Comparison of ENCODE assay signal across 27 mouse cellular contexts in genomic region chr2:165102920-165103319, GRCm38 (mm10). TPM values are rescaled to one million over a fixed set of nuclear protein-coding genes. Genes with fewer than 3 reads are reported as not detected.
DNase-seq lines count a peak whose midpoint lies in the region; ATAC-seq and TF ChIP-seq lines count a peak whose summit lies in the region.
"Had no signal": no experiment of that assay in that cellular context is flagged by ENCODE, and none has a peak within 500 bp of the region (broad histone marks: within the 10 kb centered on the region; RNA-seq: fewer than 3 reads in every experiment).

No protein-coding gene starts in this region.

- no peak for TF ChIP-seq RAD21 in MEL (IDR thresholded peaks at IDR 0.05; ENCODE audit: low read depth, low read length)

- no peak overlapping the region for H3K27ac ChIP-seq in MEL (ENCODE audit: control insufficient read depth, low read depth, low read length)
- H3K27ac ChIP-seq in liver, embryonic 11.5 days (ENCODE audit: low read depth, low read length) = no peak overlapping the region
- H3K27ac ChIP-seq: embryonic facial prominence, embryonic 15.5 days; forebrain, embryonic 10.5 days; hindbrain, embryonic 15.5 days had no signal

- DNase-seq in 416B (ENCODE audit: low read depth) (peak; percentile 54), MEL (ENCODE audit: low read depth, low spot score) (peak; percentile 30), adipocyte (ENCODE audit: low spot score) (no peak)
- DNase-seq in splenic B cell, adult 2 months (ENCODE audit: low read depth, low spot score) = peak; percentile 9
- DNase-seq in gastrocnemius, postnatal 36 days = no peak
- no peak for DNase-seq in liver, embryonic 11.5 days (ENCODE audit: low spot score)
- DNase-seq: adrenal gland, postnatal 25 days; cerebellum, adult 2 months; cerebellum, postnatal 10 days; embryo, embryonic 11 days had no signal

- no peaks in the 10 kb centered on the region for H3K36me3 ChIP-seq in MEL (ENCODE audit: control insufficient read depth in 1 of 2, insufficient read depth in 2 of 2, low read length in 2 of 2)
- no peaks in the 10 kb centered on the region for H3K36me3 ChIP-seq in splenic B cell, adult 2 months (ENCODE audit: control insufficient read depth, insufficient read depth, low read length, poor library complexity, severe bottlenecking)
- no peaks in the 10 kb centered on the region for H3K36me3 ChIP-seq in liver, embryonic 11.5 days (ENCODE audit: control insufficient read depth, insufficient read depth, low read length)
- H3K36me3 ChIP-seq: embryonic facial prominence, embryonic 15.5 days; forebrain, embryonic 10.5 days; heart, embryonic 12.5 days; hindbrain, embryonic 15.5 days had no signal

- no peak for TF ChIP-seq POLR2A in MEL (IDR thresholded peaks at IDR 0.05; ENCODE audit: control insufficient read depth in 1 of 2, insufficient read depth in 1 of 2, low read depth in 1 of 2, low read length in 2 of 2, poor library complexity in 1 of 2)

- H3K4me1 ChIP-seq in MEL (ENCODE audit: control insufficient read depth in 1 of 2, insufficient read depth in 2 of 2, low read length in 2 of 2) = no peaks in the 10 kb centered on the region
- no peaks in the 10 kb centered on the region for H3K4me1 ChIP-seq in liver, embryonic 11.5 days (replicated peaks; ENCODE audit: control insufficient read depth, insufficient read depth, low read length)
- H3K4me1 ChIP-seq: embryonic facial prominence, embryonic 15.5 days had no signal

- no peak overlapping the region for H3K4me2 ChIP-seq in liver, embryonic 11.5 days
- H3K4me2 ChIP-seq: embryonic facial prominence, embryonic 15.5 days; heart, embryonic 12.5 days; hindbrain, embryonic 15.5 days had no signal

- H3K4me3 ChIP-seq in MEL (ENCODE audit: control insufficient read depth in 1 of 2, insufficient read depth in 1 of 2, low read depth in 2 of 2, low read length in 2 of 2) = no peak overlapping the region
- no peak overlapping the region for H3K4me3 ChIP-seq in liver, embryonic 11.5 days (ENCODE audit: low read depth, low read length)
- H3K4me3 ChIP-seq: embryonic facial prominence, embryonic 15.5 days; erythroblast, embryonic 14.5 days; forebrain, embryonic 10.5 days; heart, embryonic 12.5 days; hindbrain, embryonic 15.5 days had no signal

- H3K27me3 ChIP-seq in MEL (ENCODE audit: control insufficient read depth in 1 of 2, insufficient read depth in 2 of 2, low read length in 2 of 2) = no peaks in the 10 kb centered on the region
- H3K27me3 ChIP-seq in splenic B cell, adult 2 months (ENCODE audit: control insufficient read depth, insufficient read depth, low read length, poor library complexity, severe bottlenecking) = no peaks in the 10 kb centered on the region
- H3K27me3 ChIP-seq in liver, embryonic 11.5 days (replicated peaks; ENCODE audit: control insufficient read depth, insufficient read depth, low read length) = peaks cover 43% of the 10 kb centered on the region

- TF ChIP-seq CTCF in MEL (IDR thresholded peaks at IDR 0.05 in 2 of 3, conservative IDR thresholded peaks at IDR 0.05 in 1 of 3; ENCODE audit: control insufficient read depth in 1 of 3, insufficient read depth in 1 of 3, low read depth in 2 of 3, low read length in 3 of 3, poor library complexity in 1 of 3, severe bottlenecking in 1 of 3) = no peak

- no peaks in the 10 kb centered on the region for H3K9me3 ChIP-seq in MEL (replicated peaks; ENCODE audit: insufficient read depth, low read length)
- H3K9me3 ChIP-seq in liver, embryonic 11.5 days (ENCODE audit: control insufficient read depth, low read length) = no peaks in the 10 kb centered on the region
- H3K9me3 ChIP-seq: embryonic facial prominence, embryonic 15.5 days; forebrain, embryonic 10.5 days; heart, embryonic 12.5 days; hindbrain, embryonic 15.5 days had no signal

- no peaks in the 10 kb centered on the region for H3K79me2 ChIP-seq in MEL (ENCODE audit: control insufficient read depth, insufficient read depth, low read length, poor library complexity)

- 69% methylated on average over 3 of the region's 3 CpGs for WGBS in liver, embryonic 11.5 days

- TF ChIP-seq EP300 in MEL (IDR thresholded peaks at IDR 0.05; ENCODE audit: low read depth in 1 of 2, low read length in 2 of 2) = no peak

- intact Hi-C loops in gastrocnemius, postnatal 36 days (cut with DNase I) = no loop called here

- no peak overlapping the region for H3K9ac ChIP-seq in MEL (ENCODE audit: control insufficient read depth, low read depth, low read length, poor library complexity, severe bottlenecking)
- no peak overlapping the region for H3K9ac ChIP-seq in liver, embryonic 11.5 days (ENCODE audit: low read depth, low read length)
- H3K9ac ChIP-seq: embryonic facial prominence, embryonic 15.5 days; heart, embryonic 12.5 days; hindbrain, embryonic 15.5 days had no signal

- ATAC-seq in hematopoietic stem cell, adult 5-6 weeks (replicated peaks in 1 of 2; ENCODE audit: insufficient read depth in 1 of 2, low FRiP score in 2 of 2, low TSS enrichment in 1 of 2, low read depth in 1 of 2, poor library complexity in 2 of 2, severe bottlenecking in 2 of 2) = peak; percentile 75 to 88
- ATAC-seq in liver, embryonic 11.5 days (replicated peaks; ENCODE audit: low FRiP score) = no peak
- ATAC-seq: forebrain, embryonic 14.5 days; intestine, embryonic 16.5 days had no signal

TF ChIP-seq in MEL, 35 proteins besides CTCF, POLR2A, EP300 and RAD21:
- no peak for TF ChIP-seq ZC3H11A (IDR thresholded peaks at IDR 0.05; ENCODE audit: low read depth, low read length)
- no peak for TF ChIP-seq ZMIZ1 (IDR thresholded peaks at IDR 0.05; ENCODE audit: low read depth, low read length)
TF ChIP-seq in MEL: peak in this region for 0.

RNA-seq across cellular contexts. Expression of gene 1700025C18Rik, which starts 12.4 kb away (rescaled TPM):
- not detected in 2 replicates for total RNA-seq in MEL (2012; rRNA removed)
- not detected for polyA plus RNA-seq in MEL (2012; ENCODE audit: insufficient read depth in 1 of 2, insufficient read length in 2 of 2, low read depth in 1 of 2, low replicate concordance in 2 of 2, missing spikeins in 1 of 2)
- total RNA-seq in hematopoietic stem cell, adult 5-6 weeks (2017) = not detected in 2 replicates
- total RNA-seq in gastrocnemius, postnatal 36 days (2021) = not detected
- polyA plus RNA-seq in liver, embryonic 11.5 days (2014; fragmentation: Nextera tagmentation; extraction: Ambion mirVana) = not detected in 2 replicates
- total RNA-seq: adrenal gland, adult 18-20 months; adrenal gland, postnatal 25 days; CH12.LX; gastrocnemius, adult 8-10 months; gastrocnemius, postnatal 4 days; heart, adult 8-10 months; heart, postnatal 25 days had no signal
- polyA plus RNA-seq: cerebellum, adult 2 months; embryonic facial prominence, embryonic 11.5 days; embryonic facial prominence, embryonic 15.5 days; erythroblast, embryonic 14.5 days; forebrain, embryonic 10.5 days; forebrain, embryonic 14.5 days; heart, embryonic 12.5 days; heart, embryonic 16.5 days; hindbrain, embryonic 11.5 days; hindbrain, embryonic 15.5 days; intestine, embryonic 16.5 days had no signal

RNA-seq across cellular contexts. Expression of gene Cd40, which starts 47.5 kb away (rescaled TPM):
- not detected in 2 replicates for total RNA-seq in MEL (2012; rRNA removed)
- under 1 TPM in 1 of 2 experiments, not detected in 1; 0.08 TPM for polyA plus RNA-seq in MEL (2012; ENCODE audit: insufficient read depth in 1 of 2, insufficient read length in 2 of 2, low read depth in 1 of 2, low replicate concordance in 2 of 2, missing spikeins in 1 of 2)
- total RNA-seq in hematopoietic stem cell, adult 5-6 weeks (2017) = 0.94 and 3.4 TPM in 2 replicates
- under 1 TPM; 0.48 to 0.76 TPM for total RNA-seq in gastrocnemius, postnatal 36 days (2021)
- 5.5 and 7.7 TPM in 2 replicates for polyA plus RNA-seq in liver, embryonic 11.5 days (2014; fragmentation: Nextera tagmentation; extraction: Ambion mirVana)

Comparison
In these comparisons a context has a peak if more than half of its experiments do, and no peak if none do; other contexts are left out.
1. DNase-seq: peak in 416B (single experiment), MEL (single experiment) and splenic B cell, adult 2 months (single experiment); none in gastrocnemius, postnatal 36 days (0 of 2), liver, embryonic 11.5 days (single experiment) and adipocyte (single experiment).